Mouse (Mus musculus) neural tube, embryonic 10.5 days (tissue): ENCODE results near the gene Lrrk1.

Source experiments
- DNase-seq: peaks from one replicate; pipeline ENCODE4 v3.0.0-alpha.2; 2017; ENCODE audit warnings: low spot score; ENCODE audit errors: extremely low spot score

Gene Lrrk1

DNA sequence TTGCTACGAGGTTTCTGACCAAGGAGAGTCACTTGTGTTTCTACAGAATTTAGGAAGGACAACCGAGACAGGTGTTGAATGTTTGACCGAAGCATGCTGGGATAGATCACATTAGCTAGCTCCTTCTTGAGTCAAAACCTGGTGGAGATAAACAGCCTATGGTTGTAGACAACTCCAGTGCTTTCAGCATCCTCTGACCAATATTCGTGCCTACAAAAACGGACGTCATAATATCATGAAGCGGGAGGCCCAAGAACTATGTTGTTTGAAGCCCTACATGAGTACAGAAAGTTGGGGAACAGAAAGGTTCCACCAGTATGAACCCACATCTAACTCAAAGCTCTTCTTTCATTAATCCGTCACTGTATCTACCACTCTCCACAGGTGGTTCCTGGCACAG, 3.3 kb downstream of the Lrrk1 start:
- no peak for DNase-seq

DNA sequence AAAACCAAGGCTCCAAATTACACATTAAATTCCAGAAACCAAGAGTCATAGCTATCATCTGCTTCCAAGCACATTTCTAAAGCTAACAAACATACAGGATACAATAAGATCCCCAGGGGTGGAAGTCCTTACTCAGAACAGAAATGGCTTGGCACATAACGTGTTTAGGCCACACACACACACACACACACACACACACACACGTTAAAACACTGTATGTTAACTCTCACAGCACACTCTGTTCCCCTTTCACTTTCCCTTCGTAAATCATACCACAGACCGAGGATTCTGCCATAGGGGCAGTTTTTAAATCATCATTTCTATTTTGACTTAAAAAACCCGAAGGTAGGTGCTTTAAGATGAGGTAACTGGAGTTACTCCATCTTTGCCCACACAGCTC, 3.9 kb downstream of the Lrrk1 start:
- DNase-seq: no peak

- no peak for DNase-seq
Measured at GRCm38 (mm10) chr7:66376560-66376959, 11.6 kb downstream of the Lrrk1 start.

DNA sequence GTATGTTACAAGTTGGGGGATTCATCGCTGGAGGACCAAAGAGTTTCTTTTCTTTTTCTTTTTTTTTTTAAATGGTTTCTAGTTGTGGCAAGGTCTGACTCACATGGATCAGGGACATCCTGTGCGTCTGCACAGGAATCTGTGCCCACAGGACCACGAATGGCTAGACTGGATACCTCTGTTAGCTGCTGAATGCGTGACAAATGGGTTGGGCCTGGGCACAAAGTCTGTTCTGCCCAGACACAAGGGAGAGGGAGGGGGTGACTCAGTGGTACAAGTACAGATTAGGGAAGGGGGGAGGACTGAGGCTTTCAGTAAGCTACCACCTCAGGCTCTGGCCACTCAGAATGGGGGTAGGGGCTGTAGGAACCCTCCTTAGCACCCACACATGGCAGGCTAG, 12.4 kb downstream of the Lrrk1 start:
- DNase-seq: no peak

GRCm38 (mm10) chr7:66373391-66373790, 14.8 kb downstream of the Lrrk1 start:
- DNase-seq: no peak

DNA sequence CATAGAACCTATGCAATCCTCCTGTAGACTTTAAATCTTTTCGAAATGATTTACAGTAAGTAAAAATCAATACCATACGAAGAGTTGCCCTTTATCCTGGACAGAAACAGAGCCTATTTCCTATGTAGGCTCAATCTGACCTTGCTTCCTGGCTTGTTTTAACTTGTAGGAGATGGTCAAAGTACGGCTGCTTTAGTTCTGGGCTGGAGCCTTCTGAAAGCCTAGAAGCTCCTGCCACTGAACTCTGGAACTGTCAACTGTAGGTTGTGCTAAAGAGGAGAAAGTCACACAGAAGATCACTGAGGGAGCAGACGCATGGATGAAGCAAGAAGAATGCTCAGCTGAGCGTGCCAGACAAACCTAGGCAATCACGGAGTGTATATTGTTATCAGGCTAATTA, 17.2 kb downstream of the Lrrk1 start:
- DNase-seq: no peak

GRCm38 (mm10) chr7:66369934-66370445, 18.2 kb downstream of the Lrrk1 start:
- DNase-seq: no peak

- no peak for DNase-seq
Measured at GRCm38 (mm10) chr7:66369071-66369933, 18.8 kb downstream of the Lrrk1 start.

DNA sequence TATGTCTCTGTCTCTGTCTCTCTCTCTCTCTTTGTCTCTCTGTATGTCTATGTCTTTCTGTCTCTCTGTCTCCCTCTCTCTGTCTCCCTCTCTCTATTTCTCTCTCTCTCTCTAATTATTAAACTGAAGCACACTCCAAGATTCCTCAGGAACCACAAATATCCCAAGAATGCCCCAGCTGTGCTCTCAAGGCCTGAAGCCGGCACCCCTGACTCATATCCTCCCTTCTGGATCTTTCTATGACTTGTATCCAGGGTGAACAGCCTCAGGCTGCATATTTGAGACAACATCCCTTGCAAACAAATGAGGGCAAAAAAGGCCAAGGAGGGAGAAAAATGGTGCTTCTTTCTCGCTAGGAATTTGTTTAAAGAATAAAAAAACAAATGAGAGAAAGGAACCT, 22.2 kb downstream of the Lrrk1 start, which contains the start of gene Gm10974:
TSS of gene Gm10974 (plus strand) at position 2 of the 400 bp plus-strand sequence.
- DNase-seq: no peak

GRCm38 (mm10) chr7:66365411-66365810, 22.7 kb downstream of the Lrrk1 start:
- no peak for DNase-seq

DNA sequence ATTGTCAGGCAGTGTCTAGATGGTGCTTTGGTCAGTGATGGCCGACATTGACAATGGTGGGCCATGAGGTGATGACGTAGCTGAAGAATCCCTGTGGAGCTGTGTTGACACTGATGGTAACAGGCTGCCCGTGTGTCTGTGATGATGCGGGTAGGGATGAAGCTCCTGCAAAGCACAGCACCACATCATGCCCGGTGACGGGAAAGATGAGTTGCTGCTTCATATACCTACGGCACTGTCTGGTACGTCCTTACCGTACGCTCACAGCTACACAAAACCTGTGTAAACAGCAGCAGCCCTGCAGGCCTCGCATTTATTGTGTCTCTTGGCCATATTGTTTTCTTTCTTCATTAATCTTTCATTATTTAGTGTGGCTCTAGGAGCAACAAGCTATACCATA, 23.7 kb downstream of the Lrrk1 start:
- DNase-seq: no peak

GRCm38 (mm10) chr7:66359044-66359443, 29.1 kb downstream of the Lrrk1 start:
- no peak for DNase-seq

GRCm38 (mm10) chr7:66358461-66358860, 29.7 kb downstream of the Lrrk1 start:
- no peak for DNase-seq

DNA sequence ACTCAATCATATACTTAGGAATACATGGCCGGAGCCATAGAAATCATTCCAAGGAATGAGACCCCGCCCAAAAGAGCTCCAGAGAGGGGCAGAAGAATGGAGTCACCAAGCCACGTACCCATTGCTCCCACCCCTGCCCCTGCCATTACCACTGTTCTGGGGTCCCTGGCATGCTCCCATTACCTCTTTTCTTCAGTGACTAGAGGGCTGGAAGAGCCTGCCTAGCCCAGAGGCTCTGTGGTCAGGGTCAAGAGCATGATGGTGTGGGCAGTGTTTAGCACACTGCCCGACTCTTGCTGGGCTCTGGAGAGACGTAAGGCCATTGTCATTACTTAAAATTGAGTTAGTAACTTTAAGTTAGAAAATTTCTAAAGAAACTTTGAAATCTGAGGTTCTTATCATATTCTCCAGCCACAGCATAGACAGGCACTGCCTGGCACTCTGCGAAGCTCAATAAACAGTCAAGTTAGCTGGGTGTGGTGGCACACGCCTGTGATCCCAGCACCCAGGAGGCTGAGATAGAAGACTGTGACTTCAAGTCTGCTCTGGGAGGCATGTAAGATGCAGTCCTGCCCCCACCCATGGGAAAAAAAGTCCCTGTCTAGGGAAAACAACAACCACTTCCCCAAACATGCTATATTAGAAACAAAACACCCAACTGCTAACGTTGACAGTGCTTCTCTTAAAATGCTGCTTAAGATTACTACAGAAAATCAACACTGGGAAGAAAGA, 32.2 kb downstream of the Lrrk1 start:
- DNase-seq: no peak

GRCm38 (mm10) chr7:66354911-66355310, 33.2 kb downstream of the Lrrk1 start:
- no peak for DNase-seq

DNA sequence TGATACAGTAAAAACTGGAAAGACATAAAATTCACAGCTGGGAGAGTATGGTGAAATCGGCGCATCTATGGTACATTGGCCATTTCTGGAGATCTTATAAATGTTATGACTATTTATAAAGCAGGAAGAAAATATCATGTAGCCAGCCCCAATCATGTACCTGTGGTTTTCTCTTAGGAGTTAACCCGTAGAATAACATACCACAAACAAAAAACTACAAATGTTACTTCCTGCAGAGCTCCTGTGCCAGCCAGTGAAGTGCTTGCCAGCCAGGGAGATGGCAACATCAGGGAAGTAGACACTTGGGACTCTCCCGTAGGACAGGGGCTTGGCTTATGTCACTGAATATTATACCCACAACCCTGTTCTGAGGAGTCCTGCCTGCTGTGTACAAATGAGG, 37.1 kb downstream of the Lrrk1 start:
- DNase-seq: no peak

DNA sequence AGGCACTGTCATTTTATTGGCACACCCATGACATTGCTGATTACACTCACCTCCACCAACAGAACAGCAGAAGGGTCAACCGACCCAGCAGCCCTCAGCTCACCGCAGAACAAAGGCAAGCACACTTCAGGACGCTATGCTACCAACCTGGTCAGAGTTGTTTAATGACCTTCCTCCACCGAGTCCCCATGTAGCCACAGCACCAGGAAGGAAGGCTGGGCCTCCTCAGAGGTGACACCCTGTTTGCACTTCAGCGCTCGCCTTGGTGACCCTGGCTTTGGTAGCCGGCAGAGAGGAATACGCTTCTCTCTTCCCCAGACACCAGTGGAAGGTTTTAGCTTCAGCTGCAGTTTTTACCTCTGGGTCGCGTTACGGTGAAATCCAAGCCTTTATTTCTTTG, 38.5 kb downstream of the Lrrk1 start:
- DNase-seq: no peak

GRCm38 (mm10) chr7:66348588-66348987, 39.6 kb downstream of the Lrrk1 start:
- no peak for DNase-seq

DNA sequence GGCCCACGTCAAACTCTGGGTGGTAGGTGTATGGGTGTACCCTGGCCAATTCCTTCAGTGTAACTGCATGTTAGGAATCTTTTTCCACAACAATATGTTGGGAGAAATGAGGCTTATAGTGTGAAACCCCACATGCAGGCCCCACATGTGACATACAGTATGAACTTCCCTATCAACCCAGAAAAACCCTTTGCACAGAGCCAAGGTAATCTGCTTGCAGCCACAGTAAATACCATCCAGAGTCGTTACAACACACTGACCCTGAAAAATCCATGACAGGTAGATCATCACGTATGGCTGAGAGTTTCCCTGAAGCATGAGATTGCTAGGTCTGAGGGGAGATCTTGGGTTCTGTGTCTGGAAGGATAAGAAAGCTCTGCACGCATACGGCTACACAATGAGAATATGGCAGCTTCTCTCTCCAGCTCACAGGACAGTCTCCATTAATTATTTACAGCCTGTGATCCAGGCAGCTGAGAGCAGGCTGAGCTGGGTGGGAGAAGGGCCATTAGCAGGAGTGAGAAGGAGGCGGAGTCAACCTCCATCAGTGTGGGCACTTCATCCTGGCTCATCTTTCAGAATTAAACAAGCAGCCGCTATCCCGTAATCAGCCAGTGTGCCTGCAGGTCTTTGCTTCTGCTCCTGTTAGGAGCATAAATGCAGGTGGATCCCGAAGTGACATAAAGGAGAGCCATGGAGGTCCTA, 41.0 kb downstream of the Lrrk1 start:
- DNase-seq: no peak

DNA sequence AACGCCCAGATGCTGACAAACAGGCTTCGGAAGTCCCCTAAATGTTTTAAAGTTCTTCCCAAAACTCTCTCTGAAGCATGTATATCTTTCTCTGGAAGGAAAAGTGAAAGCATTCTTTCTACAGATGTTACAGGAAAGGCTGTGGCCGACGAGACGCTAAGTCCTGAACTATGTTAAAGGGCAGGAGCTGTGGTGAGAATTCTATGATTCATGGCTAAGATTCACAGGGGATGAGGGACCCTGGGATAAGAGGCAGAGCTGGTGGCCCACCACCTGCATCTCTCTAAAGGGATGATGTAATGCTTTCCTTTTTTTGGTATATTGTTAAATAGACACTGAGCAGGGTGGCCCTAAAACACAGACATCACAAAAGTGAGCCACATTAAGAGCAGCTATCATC, 44.8 kb downstream of the Lrrk1 start:
- no peak for DNase-seq

DNA sequence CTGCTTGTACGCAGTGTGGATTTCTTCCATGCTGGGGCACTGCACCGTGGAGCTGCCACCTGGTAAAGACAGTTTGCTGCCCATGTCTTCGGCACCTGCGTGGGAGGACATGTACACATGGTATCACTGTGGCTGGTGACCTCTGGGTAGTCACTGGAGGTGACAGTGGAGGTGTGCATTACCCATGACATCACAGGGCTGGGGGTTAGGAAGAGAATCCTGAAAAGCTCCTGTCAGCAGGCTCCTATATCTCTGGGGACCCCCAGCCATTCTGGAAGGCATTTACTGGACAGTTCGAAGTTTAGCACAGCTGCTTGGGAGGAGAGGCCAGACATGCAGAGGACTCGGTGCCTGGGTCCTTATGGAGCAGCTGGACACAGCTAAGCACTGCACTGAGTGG, 45.3 kb downstream of the Lrrk1 start:
- no peak for DNase-seq

DNA sequence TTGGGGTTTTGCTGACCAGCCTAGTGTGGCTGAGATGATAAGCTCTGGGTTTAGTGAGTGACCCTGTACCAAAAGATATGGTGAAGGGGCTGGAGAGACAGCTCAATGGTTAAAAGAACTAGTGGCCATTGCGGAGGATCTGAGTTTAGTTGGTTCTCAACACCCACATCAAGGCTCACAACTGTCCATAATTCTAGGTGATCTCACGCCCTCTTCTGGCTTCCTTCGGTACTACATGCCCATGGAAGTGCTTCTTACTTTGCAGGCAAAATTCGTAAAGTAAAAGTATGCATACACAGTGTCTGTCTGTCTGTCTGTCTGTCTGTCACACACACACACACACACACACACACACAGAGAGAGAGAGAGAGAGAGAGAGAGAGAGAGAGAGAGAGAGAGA, 45.8 kb downstream of the Lrrk1 start:
- peak; percentile 54 for DNase-seq
